Mouse (Mus musculus): ENCODE results near the gene Pip5kl1. TPM values are rescaled to one million over a fixed set of nuclear protein-coding genes. Genes with fewer than 3 reads are reported as not detected.

The Pip5kl1 gene
- total and polyA plus RNA-seq, 3 experiments, result 0.25 TPM; not detected in 2

DNA sequence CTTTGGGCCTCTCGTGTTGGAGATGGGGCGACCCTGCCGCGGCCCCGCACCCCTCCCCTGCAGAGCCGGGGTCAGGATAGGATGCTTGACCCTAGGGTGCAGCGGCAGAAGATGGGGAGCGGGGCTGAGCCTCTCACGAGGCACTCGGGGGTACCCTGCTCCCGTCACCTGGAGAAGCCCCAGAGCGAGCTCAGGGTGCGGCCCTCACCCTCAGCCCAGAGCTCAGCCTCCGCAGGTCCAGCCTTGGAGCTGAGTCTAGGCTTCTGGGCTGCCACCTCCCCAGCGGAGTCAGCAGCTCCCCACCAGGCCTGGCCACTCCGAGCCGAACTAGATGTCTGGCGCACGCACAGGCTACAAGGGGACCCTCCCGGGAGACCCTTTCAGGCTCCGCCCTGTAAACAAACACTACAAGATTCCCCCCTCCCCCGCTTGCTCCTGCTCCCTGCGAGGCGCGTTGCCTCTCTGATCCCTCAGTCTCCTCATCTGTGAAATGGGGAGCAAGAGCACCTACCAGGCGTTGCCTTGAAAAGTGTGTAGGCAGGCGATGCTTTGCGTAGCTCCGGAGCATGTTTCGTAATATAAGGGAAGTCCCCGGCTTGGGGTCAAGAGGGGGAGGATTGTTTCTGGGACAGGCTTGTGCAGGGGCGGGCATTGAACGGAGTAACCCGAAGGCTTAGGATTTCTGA lies 32.8 kb downstream of the Pip5kl1 start:
- peak overlapping the region; percentile 74 for H3K9ac ChIP-seq (ENCODE audit: low read depth, low read length)
- no peaks in the 10 kb centered on the region for H3K79me2 ChIP-seq (replicated peaks; ENCODE audit: control insufficient read depth, insufficient read depth, low read length)
- intact Hi-C loops (cut with DNase I), result no loop called here
- H3K27me3 ChIP-seq (ENCODE audit: control insufficient read depth, insufficient read depth, low read length), result no peaks in the 10 kb centered on the region
- WGBS, result 4% methylated on average over 34 of the region's 34 CpGs
- no peaks in the 10 kb centered on the region for H3K36me3 ChIP-seq (ENCODE audit: control insufficient read depth, insufficient read depth, low read length)
- H3K27ac ChIP-seq, result peak overlapping the region; percentile 93
- DNase-seq, result peak; percentile 69 to 77
- TF ChIP-seq CTCF (IDR thresholded peaks at IDR 0.05) (no peak), EP300 (IDR thresholded peaks at IDR 0.05; ENCODE audit: insufficient read depth, low read depth, low read length) (0 out of 2 replicates have a peak, but pooled peaks have one; percentile 3), POLR2A (IDR thresholded peaks at IDR 0.05; ENCODE audit: insufficient read depth, low read depth, low read length) (peak; percentile 61; the same call in 1 of the 2 replicates)
- peaks cover 5% of the 10 kb centered on the region for H3K4me1 ChIP-seq (ENCODE audit: control insufficient read depth, insufficient read depth, low read length)
- peak overlapping the region; percentile 72 for H3K4me3 ChIP-seq

DNA sequence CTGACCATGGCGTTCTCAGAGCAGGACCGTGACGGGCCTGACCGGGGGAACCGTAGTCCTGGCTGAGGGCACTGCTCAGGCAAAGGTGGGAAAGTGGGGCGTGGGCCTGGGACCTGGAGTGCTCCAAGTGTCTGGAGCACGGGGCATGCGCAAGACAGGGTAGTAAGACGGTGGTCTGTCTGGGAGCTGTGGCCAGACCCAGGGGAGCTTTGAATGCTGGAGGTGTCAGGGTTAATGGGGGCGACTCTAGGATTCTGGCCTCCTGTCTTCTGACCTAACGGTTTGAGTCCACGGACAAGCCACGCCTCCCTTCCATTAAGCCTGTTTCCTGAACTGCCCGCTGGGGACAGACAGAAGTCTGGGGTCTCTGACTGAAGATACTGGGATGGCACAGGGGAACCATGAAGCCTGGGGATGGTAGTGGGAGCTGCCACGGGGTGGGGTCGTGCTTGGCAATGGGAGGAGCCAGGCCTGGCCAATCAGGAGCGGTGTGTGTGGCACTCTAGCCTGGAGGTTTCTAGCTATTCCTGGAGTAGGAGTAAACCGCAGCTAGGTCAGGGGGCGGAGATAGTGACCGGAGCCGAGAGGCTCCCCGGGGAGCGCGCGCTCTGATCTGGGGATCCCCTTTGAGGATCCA lies 33.7 kb downstream of the Pip5kl1 start:
- H3K27ac ChIP-seq, result peak overlapping the region; percentile 93
- no peaks in the 10 kb centered on the region for H3K27me3 ChIP-seq (ENCODE audit: control insufficient read depth, insufficient read depth, low read length)
- intact Hi-C loops (cut with DNase I), result no loop called here
- H3K79me2 ChIP-seq (replicated peaks; ENCODE audit: control insufficient read depth, insufficient read depth, low read length), result no peaks in the 10 kb centered on the region
- peaks cover 5% of the 10 kb centered on the region for H3K4me1 ChIP-seq (ENCODE audit: control insufficient read depth, insufficient read depth, low read length)
- H3K9ac ChIP-seq (ENCODE audit: low read depth, low read length), result peak overlapping the region; percentile 61
- H3K36me3 ChIP-seq (ENCODE audit: control insufficient read depth, insufficient read depth, low read length), result no peaks in the 10 kb centered on the region
- 3% methylated on average over 25 of the region's 25 CpGs for WGBS
- TF ChIP-seq EP300 (IDR thresholded peaks at IDR 0.05; ENCODE audit: insufficient read depth, low read depth, low read length), result no peak
- peak; percentile 48 for TF ChIP-seq CTCF (IDR thresholded peaks at IDR 0.05)
- peak; percentile 70 for TF ChIP-seq POLR2A (IDR thresholded peaks at IDR 0.05; ENCODE audit: insufficient read depth, low read depth, low read length)
- DNase-seq, result peak; percentile 87 to 91
- H3K4me3 ChIP-seq, result peak overlapping the region; percentile 72

DNA sequence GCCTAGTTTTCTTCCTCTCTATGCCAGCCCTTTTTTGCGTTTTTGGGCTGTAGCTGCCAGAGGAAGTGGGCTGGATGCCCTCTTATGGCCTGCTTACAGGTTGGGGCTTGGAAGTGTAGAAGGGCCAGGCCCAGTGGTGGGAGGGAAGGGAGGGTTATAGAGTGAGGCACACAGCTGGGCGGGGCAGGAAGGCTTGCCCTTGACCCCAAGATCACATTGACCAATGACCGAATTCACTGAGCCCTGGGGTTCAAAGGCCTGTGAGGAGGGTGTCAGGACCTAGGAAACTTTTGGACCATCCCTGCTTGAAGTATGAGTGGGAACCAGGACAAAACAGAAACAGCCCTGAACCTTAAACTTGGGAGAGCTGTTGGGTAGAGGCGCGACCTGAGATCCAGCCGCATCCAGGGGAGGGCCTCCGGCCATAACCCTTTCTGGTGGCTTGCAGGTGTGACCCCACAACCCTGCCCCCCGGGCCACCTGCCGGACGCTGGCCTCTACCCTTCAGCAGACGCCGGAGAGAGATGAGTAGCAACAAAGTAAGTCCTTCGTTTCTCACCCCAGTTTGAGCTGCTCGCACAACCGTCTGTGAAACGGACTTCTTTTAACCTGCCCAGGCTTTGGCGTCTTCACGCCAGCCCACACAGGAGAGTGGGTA lies 34.3 kb downstream of the Pip5kl1 start:
- TF ChIP-seq EP300 (IDR thresholded peaks at IDR 0.05; ENCODE audit: insufficient read depth, low read depth, low read length) (0 out of 2 replicates have a peak, but pooled peaks have one; percentile 4), POLR2A (IDR thresholded peaks at IDR 0.05; ENCODE audit: insufficient read depth, low read depth, low read length) (no peak)
- no peaks in the 10 kb centered on the region for H3K27me3 ChIP-seq (ENCODE audit: control insufficient read depth, insufficient read depth, low read length)
- peak in 1 of 2 experiments; percentile 53 for DNase-seq
- no peaks in the 10 kb centered on the region for H3K79me2 ChIP-seq (replicated peaks; ENCODE audit: control insufficient read depth, insufficient read depth, low read length)
- WGBS, result 45% methylated on average over 18 of the region's 18 CpGs
- intact Hi-C loops (cut with DNase I), result no loop called here
- peak overlapping the region; percentile 93 for H3K27ac ChIP-seq
- no peaks in the 10 kb centered on the region for H3K36me3 ChIP-seq (ENCODE audit: control insufficient read depth, insufficient read depth, low read length)
- peak overlapping the region; percentile 72 for H3K4me3 ChIP-seq
- H3K4me1 ChIP-seq (ENCODE audit: control insufficient read depth, insufficient read depth, low read length), result peaks cover 5% of the 10 kb centered on the region
- peak overlapping the region; percentile 61 for H3K9ac ChIP-seq (ENCODE audit: low read depth, low read length)

DNA sequence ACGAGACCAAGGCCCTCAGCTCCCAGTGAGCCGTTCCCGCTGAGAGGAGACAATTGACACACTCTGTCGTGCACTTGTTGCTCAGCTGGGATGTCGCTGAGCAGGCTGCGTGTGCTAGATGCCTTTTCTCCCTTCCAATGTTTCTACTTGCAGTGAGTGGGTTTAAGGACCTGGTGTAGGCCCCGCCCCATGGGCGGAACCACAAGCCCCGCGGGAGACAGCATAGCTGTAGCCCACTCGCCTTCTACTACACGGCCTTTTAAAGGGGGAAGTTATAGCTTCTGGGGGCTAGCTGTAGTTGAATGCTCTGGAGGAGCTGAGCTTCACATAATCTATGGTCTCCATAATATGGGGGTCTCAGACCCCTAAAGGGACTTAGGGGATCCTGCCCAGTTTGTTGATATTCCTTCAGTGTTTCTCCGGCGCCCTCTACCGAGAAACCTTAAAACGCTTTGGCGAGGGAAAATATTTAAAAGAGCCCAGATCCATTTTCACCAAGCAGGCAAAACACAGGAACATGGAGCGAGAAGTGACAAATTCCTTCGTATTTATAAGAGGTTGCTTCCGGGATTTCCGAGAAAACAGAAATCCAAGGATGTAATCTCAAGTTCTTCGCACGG lies 36.1 kb downstream of the Pip5kl1 start:
- intact Hi-C loops (cut with DNase I), result loop anchor here (5.0 kb wide), 1 partner anchor 33 kb away; the partner anchor contains the start of gene 9430097D07Rik
- Histone ChIP-seq H3K4me3 (peak overlapping the region; percentile 36), H3K27ac (peak overlapping the region; percentile 62), H3K36me3 (ENCODE audit: control insufficient read depth, insufficient read depth, low read length) (no peaks in the 10 kb centered on the region), H3K9ac (ENCODE audit: low read depth, low read length) (no peak overlapping the region; the same call in 1 of the 2 replicates), H3K79me2 (replicated peaks; ENCODE audit: control insufficient read depth, insufficient read depth, low read length) (peaks cover 2% of the 10 kb centered on the region; the same call in 1 of the 2 replicates), H3K27me3 (ENCODE audit: control insufficient read depth, insufficient read depth, low read length) (no peaks in the 10 kb centered on the region), H3K4me1 (ENCODE audit: control insufficient read depth, insufficient read depth, low read length) (peaks cover 5% of the 10 kb centered on the region)
- TF ChIP-seq POLR2A (IDR thresholded peaks at IDR 0.05; ENCODE audit: insufficient read depth, low read depth, low read length) (peak; percentile 56; the same call in 1 of the 2 replicates), CTCF (IDR thresholded peaks at IDR 0.05) (peak; percentile 81), EP300 (IDR thresholded peaks at IDR 0.05; ENCODE audit: insufficient read depth, low read depth, low read length) (no peak)
- WGBS, result 10% methylated on average over 23 of the region's 23 CpGs
- peak; percentile 75 to 78 for DNase-seq

GRCm38 (mm10) chr2:32612274-32612673 lies 37.7 kb downstream of the Pip5kl1 start:
- H3K9ac ChIP-seq (ENCODE audit: low read depth, low read length), result no peak overlapping the region
- H3K36me3 ChIP-seq (ENCODE audit: control insufficient read depth, insufficient read depth, low read length), result no peaks in the 10 kb centered on the region
- H3K4me1 ChIP-seq (ENCODE audit: control insufficient read depth, insufficient read depth, low read length), result peaks cover 5% of the 10 kb centered on the region
- no peak for DNase-seq
- H3K79me2 ChIP-seq (replicated peaks; ENCODE audit: control insufficient read depth, insufficient read depth, low read length), result peaks cover 2% of the 10 kb centered on the region; the same call in 1 of the 2 replicates
- no peak overlapping the region for H3K4me3 ChIP-seq
- H3K27ac ChIP-seq, result no peak overlapping the region
- H3K27me3 ChIP-seq (ENCODE audit: control insufficient read depth, insufficient read depth, low read length), result no peaks in the 10 kb centered on the region
- WGBS, result 82% methylated on average over 26 of the region's 26 CpGs
- no peak for TF ChIP-seq POLR2A (IDR thresholded peaks at IDR 0.05; ENCODE audit: insufficient read depth, low read depth, low read length)
- TF ChIP-seq CTCF (IDR thresholded peaks at IDR 0.05), result no peak
- TF ChIP-seq EP300 (IDR thresholded peaks at IDR 0.05; ENCODE audit: insufficient read depth, low read depth, low read length), result no peak
- intact Hi-C loops (cut with DNase I), result loop anchor here (5.0 kb wide), 1 partner anchor 35 kb away; the partner anchor contains the start of gene 9430097D07Rik

All from heart, adult 2 months (tissue).